Mouse (Mus musculus) intestine, embryonic 16.5 days (tissue): ENCODE results near the gene Hoxa2. TPM values are rescaled to one million over a fixed set of nuclear protein-coding genes. Genes with fewer than 3 reads are reported as not detected.

Source experiments
- ATAC-seq: fragments of 200-750 bp; cut with Nextera tagmentation; 2 replicates; pipeline ENCODE4 v1.8.0; 2017; ENCODE audit warnings: moderate TSS enrichment, moderate library complexity
- H3K27ac ChIP-seq: fragments of 300-500 bp; sonication (generic); 2 replicates; pipeline ENCODE4 v1.5.1; 2014; ENCODE audit warnings: mild to moderate bottlenecking, low read length
- H3K27me3 ChIP-seq: fragments of 300-500 bp; sonication (generic); replicated peaks from 2 replicates; pipeline ENCODE4 v1.6.1; 2014; ENCODE audit warnings: low read length, control low read depth, mixed read lengths; ENCODE audit not compliant: control insufficient read depth, insufficient read depth
- H3K36me3 ChIP-seq: fragments of 300-500 bp; sonication (generic); 2 replicates; pipeline ENCODE4 v1.6.1; 2014; ENCODE audit warnings: low read length, control low read depth; ENCODE audit not compliant: control insufficient read depth, insufficient read depth
- H3K4me1 ChIP-seq: fragments of 300-500 bp; sonication (generic); 2 replicates; pipeline ENCODE4 v1.6.1; 2014; ENCODE audit warnings: low read length, control low read depth, mixed read lengths; ENCODE audit not compliant: control insufficient read depth, insufficient read depth
- H3K4me2 ChIP-seq: fragments of 300-500 bp; sonication (generic); 2 replicates; pipeline ENCODE4 v1.6.1; 2014; ENCODE audit warnings: low read depth, low read length, control low read depth
- H3K4me3 ChIP-seq: fragments of 300-500 bp; sonication (generic); 2 replicates; pipeline ENCODE4 v1.5.1; 2014; ENCODE audit warnings: mild to moderate bottlenecking, low read length
- H3K9ac ChIP-seq: fragments of 300-500 bp; sonication (generic); 2 replicates; pipeline ENCODE4 v1.6.1; 2014; ENCODE audit warnings: low read depth, low read length
- H3K9me3 ChIP-seq: fragments of 300-500 bp; sonication (generic); 2 replicates; pipeline ENCODE4 v1.6.1; 2016; ENCODE audit warnings: low read length, control low read depth; ENCODE audit not compliant: control insufficient read depth
- WGBS: fragments of 180-500 bp; shearing (Covaris S2); extraction: QIAGEN DNeasy Blood & Tissue Kit; methylation state at CpG from one replicate; pipeline ENCODE4 v1.1.7; 2014; 5-methylcytosine and 5-hydroxymethylcytosine counted together
- polyA plus RNA-seq: library from polyadenylated mRNA; unstranded; fragments of >200 nt; fragmentation: Nextera tagmentation; extraction: Ambion mirVana; gene quantifications from 2 replicates; pipeline ENCODE4 v1.2.1, GENCODE M21; 2015

Hoxa2 gene
- polyA plus RNA-seq, 1 experiment from 2014 or later = 5.1 TPM

DNA sequence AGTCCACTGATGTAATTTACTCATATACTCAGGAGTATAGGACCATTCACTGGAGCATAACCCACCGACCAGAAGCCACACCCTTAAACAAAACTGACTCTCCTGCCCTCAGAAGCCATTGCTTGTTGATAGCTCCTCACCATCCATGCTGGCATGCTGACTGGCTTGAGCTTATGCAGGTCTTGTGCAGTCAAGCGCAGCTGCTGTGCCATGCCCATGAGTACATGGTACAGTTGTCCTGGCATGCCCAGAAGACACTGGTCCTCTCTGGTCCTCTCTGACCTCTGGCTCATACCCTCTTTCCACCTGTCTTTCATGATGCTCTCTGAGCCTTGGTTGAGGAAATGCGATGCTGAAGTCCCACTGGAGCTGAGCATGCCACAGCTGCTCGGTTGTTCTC, 41.0 kb downstream of the Hoxa2 start:
- peaks cover 3% of the 10 kb centered on the region; the same call in 1 of the 2 replicates for H3K27me3 ChIP-seq
- 73% methylated on average over 4 of the region's 4 CpGs for WGBS
- no peak for ATAC-seq
- H3K27ac ChIP-seq = no peak overlapping the region
- H3K4me3 ChIP-seq = no peak overlapping the region
- H3K4me1 ChIP-seq = no peaks in the 10 kb centered on the region
- H3K4me2 ChIP-seq = no peak overlapping the region
- peaks cover 4% of the 10 kb centered on the region for H3K9me3 ChIP-seq
- H3K36me3 ChIP-seq = no peaks in the 10 kb centered on the region
- no peak overlapping the region for H3K9ac ChIP-seq

DNA sequence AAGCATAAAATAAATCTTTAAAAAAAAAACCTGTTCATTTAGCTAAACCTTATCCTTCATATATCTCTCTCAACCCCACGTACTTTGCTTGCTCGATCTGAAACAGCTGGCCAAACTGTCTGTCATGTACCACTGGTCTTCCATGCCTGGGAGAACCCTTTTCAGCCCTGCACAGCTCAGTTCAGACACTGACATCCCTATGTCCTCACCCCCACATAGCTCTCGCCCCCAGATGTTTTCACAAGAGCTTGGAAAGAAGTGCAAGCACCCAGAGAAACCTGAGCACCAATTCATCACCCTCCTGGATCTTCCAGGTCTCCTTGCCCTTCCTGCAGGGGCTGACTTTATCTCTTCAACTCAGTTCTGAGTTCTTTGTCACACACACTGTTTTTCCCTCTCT, 43.5 kb downstream of the Hoxa2 start:
- Histone ChIP-seq H3K9ac (no peak overlapping the region), H3K4me3 (no peak overlapping the region), H3K4me2 (no peak overlapping the region), H3K4me1 (peaks cover 4% of the 10 kb centered on the region; the same call in 1 of the 2 replicates), H3K9me3 (no peaks in the 10 kb centered on the region), H3K36me3 (no peaks in the 10 kb centered on the region), H3K27ac (no peak overlapping the region), H3K27me3 (peaks cover 3% of the 10 kb centered on the region; the same call in 1 of the 2 replicates)
- no peak for ATAC-seq
- WGBS = 60% methylated on average over 3 of the region's 3 CpGs

GRCm38 (mm10) chr6:52118903-52119635, 45.6 kb downstream of the Hoxa2 start:
- Histone ChIP-seq H3K36me3 (no peaks in the 10 kb centered on the region), H3K27me3 (peaks cover 6% of the 10 kb centered on the region; the same call in 1 of the 2 replicates), H3K4me3 (no peak overlapping the region), H3K9me3 (no peaks in the 10 kb centered on the region), H3K9ac (no peak overlapping the region), H3K4me2 (no peak overlapping the region), H3K4me1 (peaks cover 4% of the 10 kb centered on the region; the same call in 1 of the 2 replicates), H3K27ac (no peak overlapping the region)
- ATAC-seq = no peak
- 18% methylated on average over 6 of the region's 6 CpGs for WGBS

DNA sequence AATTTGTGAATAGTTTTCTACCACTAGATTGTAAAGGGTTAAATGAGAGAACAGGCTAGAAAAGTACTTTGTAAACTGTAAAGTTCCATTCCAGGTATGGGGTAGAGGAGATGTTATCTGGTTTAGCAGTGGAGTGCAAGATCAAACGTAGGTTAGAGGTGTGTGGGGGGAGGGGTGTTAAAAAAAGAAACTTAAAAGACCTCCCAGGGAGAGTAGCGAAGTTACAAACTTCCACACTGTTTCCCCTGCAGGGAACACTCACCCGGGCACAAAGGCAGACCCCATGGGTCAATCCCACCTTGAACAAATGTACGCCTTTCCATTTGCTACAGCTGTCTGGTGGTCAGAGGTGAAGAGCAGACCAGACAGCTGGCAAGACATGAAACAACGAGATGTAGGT, 48.7 kb downstream of the Hoxa2 start:
- Histone ChIP-seq H3K9me3 (no peaks in the 10 kb centered on the region), H3K36me3 (no peaks in the 10 kb centered on the region), H3K4me3 (no peak overlapping the region), H3K27me3 (peaks cover 6% of the 10 kb centered on the region; the same call in 1 of the 2 replicates), H3K27ac (no peak overlapping the region), H3K9ac (no peak overlapping the region), H3K4me1 (peaks cover 4% of the 10 kb centered on the region; the same call in 1 of the 2 replicates), H3K4me2 (no peak overlapping the region)
- ATAC-seq = no peak
- 36% methylated on average over 5 of the region's 5 CpGs for WGBS

Other genes starting within 250 kb of the Hoxa2 start
- gene Skap2, start 152.3 kb downstream of the Hoxa2 start, polyA plus RNA-seq = 39.2 and 42.9 TPM in 2 replicates
- gene Hoxa1, start 6.5 kb downstream of the Hoxa2 start, polyA plus RNA-seq = 0.72 and 0.88 TPM in 2 replicates
- 1.5 TPM in 2 replicates for gene 5730596B20Rik, start 12.7 kb upstream of the Hoxa2 start, polyA plus RNA-seq
- gene Hoxa4, start 26.9 kb upstream of the Hoxa2 start, polyA plus RNA-seq = 1.7 and 2.4 TPM in 2 replicates
- 15.3 and 15.5 TPM in 2 replicates for gene Hoxa5, start 39.8 kb upstream of the Hoxa2 start, polyA plus RNA-seq
- gene Hoxa6, start 43.9 kb upstream of the Hoxa2 start, polyA plus RNA-seq = 1.2 and 1.4 TPM in 2 replicates
- 5.2 and 5.9 TPM in 2 replicates for gene Hoxa3, start 48.5 kb upstream of the Hoxa2 start, polyA plus RNA-seq
- not detected in 2 replicates for gene Gm28308, start 48.5 kb upstream of the Hoxa2 start, polyA plus RNA-seq
- 6.0 and 8.2 TPM in 2 replicates for gene Hoxa7, start 57.0 kb upstream of the Hoxa2 start, polyA plus RNA-seq
- gene Hoxa9, start 66.3 kb upstream of the Hoxa2 start, polyA plus RNA-seq = 3.0 and 3.2 TPM in 2 replicates
- gene Hoxa10, start 76.0 kb upstream of the Hoxa2 start, polyA plus RNA-seq = 8.6 and 10.0 TPM in 2 replicates
- 1.4 and 1.9 TPM in 2 replicates for gene Hoxa11, start 81.0 kb upstream of the Hoxa2 start, polyA plus RNA-seq
- 0.24 and 0.45 TPM in 2 replicates for gene Hoxa13, start 96.0 kb upstream of the Hoxa2 start, polyA plus RNA-seq
- gene Evx1, start 148.7 kb upstream of the Hoxa2 start, polyA plus RNA-seq = not detected in 2 replicates